Mouse (Mus musculus): ENCODE measurements around the gene 1700012P22Rik. TPM values are rescaled to one million over a fixed set of nuclear protein-coding genes. Genes with fewer than 3 reads are reported as not detected.

1700012P22Rik gene
- polyA plus RNA-seq (2014; fragmentation: Nextera tagmentation; extraction: Ambion mirVana) = 0.21 and 0.29 TPM in 2 replicates

DNA sequence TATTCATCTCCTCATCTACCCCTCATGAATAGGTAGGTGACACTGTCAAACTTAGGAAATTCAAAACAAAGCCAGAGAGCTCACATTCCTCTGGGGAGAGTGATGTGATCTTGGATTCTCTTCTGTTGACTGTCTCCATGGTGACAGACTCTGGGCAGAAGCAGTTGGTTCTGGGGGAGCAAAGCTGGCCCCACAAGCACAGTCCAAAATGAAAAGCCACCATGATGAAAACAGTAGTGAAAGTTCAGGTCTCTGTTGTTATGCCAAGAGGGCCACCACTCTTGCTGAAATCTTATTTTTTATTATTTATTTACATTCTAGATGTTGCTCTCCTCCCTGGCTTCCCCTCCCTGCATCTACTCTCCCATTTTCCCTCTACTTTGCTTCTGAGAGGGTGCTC is at the start of gene 1700012P22Rik:
Gene 1700012P22Rik (minus strand): TSS at position 101 of the 400 bp plus-strand sequence.
- Histone ChIP-seq H3K36me3 (ENCODE audit: control insufficient read depth, insufficient read depth, low read length) (no peaks in the 10 kb centered on the region), H3K9ac (ENCODE audit: low read depth, low read length) (no peak within 1 kb of the TSS), H3K27ac (ENCODE audit: low read depth, low read length) (no peak within 1 kb of the TSS), H3K4me1 (replicated peaks; ENCODE audit: control insufficient read depth, insufficient read depth, low read length) (no peaks in the 10 kb centered on the region), H3K4me2 (replicated peaks; ENCODE audit: low read depth, low read length) (no peak within 1 kb of the TSS), H3K9me3 (ENCODE audit: control insufficient read depth, low read length) (no peaks in the 10 kb centered on the region), H3K27me3 (ENCODE audit: control insufficient read depth, insufficient read depth, low read length) (no peaks in the 10 kb centered on the region), H3K4me3 (ENCODE audit: low read depth, low read length) (no peak within 1 kb of the TSS)
- DNase-seq (ENCODE audit: low spot score) (no peak), ATAC-seq (ENCODE audit: low FRiP score) (no peak)

DNA sequence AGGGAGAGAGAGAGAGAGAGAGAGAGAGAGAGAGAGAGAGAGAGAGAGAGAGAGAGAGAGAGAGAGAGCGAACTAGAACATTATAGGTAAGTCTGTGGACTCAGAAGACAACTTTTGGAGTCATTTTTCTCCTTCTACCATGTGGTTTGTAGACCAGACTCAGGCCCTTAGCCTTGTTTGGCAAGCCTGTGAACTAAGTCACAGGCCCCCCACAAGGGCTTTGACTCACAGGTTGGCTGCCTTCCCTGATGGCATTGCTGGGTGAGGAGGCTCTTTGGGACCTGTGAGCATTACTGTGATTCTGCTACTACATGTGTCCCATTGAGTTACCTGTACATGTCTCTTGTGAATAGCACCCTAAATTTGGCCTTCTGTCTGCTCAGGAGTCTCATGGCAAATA is 29.5 kb upstream of the 1700012P22Rik start:
- Histone ChIP-seq H3K27me3 (ENCODE audit: control insufficient read depth, insufficient read depth, low read length) (no peaks in the 10 kb centered on the region), H3K9ac (ENCODE audit: low read depth, low read length) (no peak overlapping the region), H3K4me3 (ENCODE audit: low read depth, low read length) (no peak overlapping the region), H3K9me3 (ENCODE audit: control insufficient read depth, low read length) (no peaks in the 10 kb centered on the region), H3K36me3 (ENCODE audit: control insufficient read depth, insufficient read depth, low read length) (no peaks in the 10 kb centered on the region), H3K4me2 (replicated peaks; ENCODE audit: low read depth, low read length) (no peak overlapping the region), H3K27ac (ENCODE audit: low read depth, low read length) (no peak overlapping the region), H3K4me1 (replicated peaks; ENCODE audit: control insufficient read depth, insufficient read depth, low read length) (no peaks in the 10 kb centered on the region)
- ATAC-seq (ENCODE audit: low FRiP score) (no peak), DNase-seq (ENCODE audit: low spot score) (no peak)
- WGBS = 79% methylated on average over 1 of the region's 1 CpGs

DNA sequence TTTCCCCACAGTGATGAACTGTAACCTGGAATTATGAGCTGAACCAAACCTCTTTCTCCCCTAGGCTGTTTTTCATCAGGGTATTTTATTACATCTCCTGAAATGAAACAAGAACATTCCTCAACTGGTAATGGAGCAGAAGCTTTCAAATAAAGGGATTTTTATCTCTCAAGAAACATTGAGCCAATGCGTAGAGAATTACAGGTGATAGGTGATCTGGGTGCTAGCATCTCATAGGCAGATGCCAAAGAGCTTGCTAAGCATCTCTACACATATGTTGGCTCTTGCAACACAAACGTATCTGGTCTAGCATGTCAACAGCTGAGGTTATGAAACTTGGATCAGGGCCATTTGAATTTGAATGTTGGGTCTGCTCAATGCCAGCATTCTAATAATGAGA is 26.6 kb upstream of the 1700012P22Rik start:
- H3K36me3 ChIP-seq (ENCODE audit: control insufficient read depth, insufficient read depth, low read length) = no peaks in the 10 kb centered on the region
- 0 out of 2 replicates have a peak, but pooled peaks cover 3% of the 10 kb centered on the region for H3K9me3 ChIP-seq (ENCODE audit: control insufficient read depth, low read length)
- no peak overlapping the region for H3K27ac ChIP-seq (ENCODE audit: low read depth, low read length)
- 81% methylated on average over 2 of the region's 2 CpGs for WGBS
- H3K4me3 ChIP-seq (ENCODE audit: low read depth, low read length) = no peak overlapping the region
- ATAC-seq (ENCODE audit: low FRiP score) (no peak), DNase-seq (ENCODE audit: low spot score) (no peak)
- no peak overlapping the region for H3K9ac ChIP-seq (ENCODE audit: low read depth, low read length)
- no peaks in the 10 kb centered on the region for H3K27me3 ChIP-seq (ENCODE audit: control insufficient read depth, insufficient read depth, low read length)
- no peaks in the 10 kb centered on the region for H3K4me1 ChIP-seq (replicated peaks; ENCODE audit: control insufficient read depth, insufficient read depth, low read length)
- H3K4me2 ChIP-seq (replicated peaks; ENCODE audit: low read depth, low read length) = no peak overlapping the region

DNA sequence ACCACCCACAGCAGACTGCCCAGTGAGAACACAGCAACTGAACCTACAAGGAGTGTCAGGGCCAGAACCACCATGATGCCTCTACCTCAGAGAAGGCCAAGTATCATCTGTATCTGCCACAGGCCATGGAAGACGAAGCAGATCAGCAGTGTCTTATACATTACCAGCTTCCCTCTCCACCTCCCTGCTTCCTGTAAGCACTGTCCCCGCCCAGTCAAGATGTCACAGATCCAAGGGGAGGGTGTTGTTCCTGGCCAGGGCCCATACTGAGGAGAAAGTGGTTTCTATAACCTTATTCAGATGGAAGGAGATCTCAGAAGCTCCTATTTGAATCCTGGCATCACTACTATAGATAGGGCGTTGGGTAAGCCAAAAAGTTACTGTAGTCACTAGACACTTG is 25.1 kb upstream of the 1700012P22Rik start, which contains the start of gene Aadacl3:
Gene Aadacl3 (minus strand): TSS at position 101 of the 400 bp plus-strand sequence.
- no peaks in the 10 kb centered on the region for H3K4me1 ChIP-seq (replicated peaks; ENCODE audit: control insufficient read depth, insufficient read depth, low read length)
- 0 out of 2 replicates have a peak, but pooled peaks cover 3% of the 10 kb centered on the region for H3K9me3 ChIP-seq (ENCODE audit: control insufficient read depth, low read length)
- H3K27ac ChIP-seq (ENCODE audit: low read depth, low read length) = no peak within 1 kb of the TSS
- no peak within 1 kb of the TSS for H3K4me3 ChIP-seq (ENCODE audit: low read depth, low read length)
- ATAC-seq (ENCODE audit: low FRiP score) (no peak), DNase-seq (ENCODE audit: low spot score) (no peak)
- no peaks in the 10 kb centered on the region for H3K36me3 ChIP-seq (ENCODE audit: control insufficient read depth, insufficient read depth, low read length)
- H3K4me2 ChIP-seq (replicated peaks; ENCODE audit: low read depth, low read length) = no peak within 1 kb of the TSS
- no peak within 1 kb of the TSS for H3K9ac ChIP-seq (ENCODE audit: low read depth, low read length)
- WGBS = 83% methylated on average over 3 of the region's 3 CpGs
- H3K27me3 ChIP-seq (ENCODE audit: control insufficient read depth, insufficient read depth, low read length) = no peaks in the 10 kb centered on the region

DNA sequence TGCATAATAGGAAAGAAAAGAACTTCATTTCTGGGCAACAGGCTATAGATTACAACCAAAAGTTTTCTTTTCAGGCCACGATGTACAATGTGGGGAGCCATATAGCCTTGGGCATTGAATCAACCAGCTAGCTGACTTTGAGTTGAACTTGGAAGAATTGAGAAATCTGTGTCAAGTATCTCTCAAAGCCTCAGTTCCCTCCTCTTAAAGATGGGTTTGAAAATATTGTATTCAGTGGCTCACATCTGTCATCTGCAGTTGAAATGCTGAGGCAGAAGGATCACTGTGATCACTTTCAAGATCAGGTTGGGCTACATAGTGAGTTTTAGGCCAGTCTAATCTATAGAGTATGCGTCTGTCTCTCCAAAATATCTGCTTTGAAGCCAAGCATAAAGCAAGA is 14.6 kb upstream of the 1700012P22Rik start, which contains the start of gene Gm9944:
Gene Gm9944 (minus strand): TSS at position 101 of the 400 bp plus-strand sequence.
- H3K9me3 ChIP-seq (ENCODE audit: control insufficient read depth, low read length) = no peaks in the 10 kb centered on the region
- DNase-seq (ENCODE audit: low spot score) (no peak), ATAC-seq (ENCODE audit: low FRiP score) (no peak)
- no peak within 1 kb of the TSS for H3K4me3 ChIP-seq (ENCODE audit: low read depth, low read length)
- no peak within 1 kb of the TSS for H3K4me2 ChIP-seq (replicated peaks; ENCODE audit: low read depth, low read length)
- H3K4me1 ChIP-seq (replicated peaks; ENCODE audit: control insufficient read depth, insufficient read depth, low read length) = no peaks in the 10 kb centered on the region
- no peaks in the 10 kb centered on the region for H3K27me3 ChIP-seq (ENCODE audit: control insufficient read depth, insufficient read depth, low read length)
- H3K36me3 ChIP-seq (ENCODE audit: control insufficient read depth, insufficient read depth, low read length) = no peaks in the 10 kb centered on the region
- 79% methylated on average over 2 of the region's 2 CpGs for WGBS
- H3K27ac ChIP-seq (ENCODE audit: low read depth, low read length) = no peak within 1 kb of the TSS
- H3K9ac ChIP-seq (ENCODE audit: low read depth, low read length) = no peak within 1 kb of the TSS

DNA sequence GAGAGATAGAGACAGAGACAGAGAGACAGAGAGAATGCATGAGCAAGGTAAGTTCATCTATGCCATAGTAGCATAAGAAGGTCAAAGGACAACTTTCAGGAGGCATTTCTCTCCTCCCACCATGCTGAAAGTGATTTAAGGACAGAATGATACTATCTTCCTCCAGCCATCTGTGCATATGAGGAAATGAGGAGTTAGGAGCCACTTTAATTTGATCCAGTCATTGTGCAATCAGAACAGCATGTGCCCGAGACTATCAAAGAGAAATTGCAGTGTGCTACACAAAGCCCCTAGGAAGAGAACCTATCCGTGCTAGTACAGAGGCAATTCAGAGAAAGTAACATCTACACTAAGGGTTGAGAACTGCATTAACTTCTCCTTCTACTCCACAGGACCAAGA is 10.0 kb upstream of the 1700012P22Rik start:
- Histone ChIP-seq H3K9me3 (ENCODE audit: control insufficient read depth, low read length) (no peaks in the 10 kb centered on the region), H3K36me3 (ENCODE audit: control insufficient read depth, insufficient read depth, low read length) (no peaks in the 10 kb centered on the region), H3K4me2 (replicated peaks; ENCODE audit: low read depth, low read length) (no peak overlapping the region), H3K4me3 (ENCODE audit: low read depth, low read length) (no peak overlapping the region), H3K27ac (ENCODE audit: low read depth, low read length) (no peak overlapping the region), H3K9ac (ENCODE audit: low read depth, low read length) (no peak overlapping the region), H3K27me3 (ENCODE audit: control insufficient read depth, insufficient read depth, low read length) (no peaks in the 10 kb centered on the region), H3K4me1 (replicated peaks; ENCODE audit: control insufficient read depth, insufficient read depth, low read length) (no peaks in the 10 kb centered on the region)
- ATAC-seq (ENCODE audit: low FRiP score) = no peak
- WGBS = 84% methylated on average over 2 of the region's 2 CpGs
- DNase-seq (ENCODE audit: low spot score) = no peak

DNA sequence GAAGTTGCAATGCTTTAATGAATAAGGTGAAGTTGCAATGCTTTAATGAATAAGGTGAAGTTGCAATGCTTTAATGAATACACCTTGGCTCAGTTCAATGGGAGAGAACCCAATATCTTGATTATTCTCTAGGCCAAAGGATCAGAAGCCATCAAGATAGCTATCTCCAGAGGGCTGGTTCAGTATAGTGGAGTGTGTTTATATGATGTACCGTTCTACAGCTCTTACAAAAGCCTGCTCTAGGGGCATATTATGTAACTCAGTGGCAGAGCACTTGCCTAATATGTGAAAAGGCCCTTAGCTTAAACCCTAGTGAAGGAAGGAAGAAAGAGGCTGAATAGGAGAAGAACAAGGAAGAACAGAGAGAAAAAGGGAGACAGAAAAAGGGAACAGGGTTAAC is 3.0 kb upstream of the 1700012P22Rik start:
- Histone ChIP-seq H3K9ac (ENCODE audit: low read depth, low read length) (no peak overlapping the region), H3K4me3 (ENCODE audit: low read depth, low read length) (no peak overlapping the region), H3K9me3 (ENCODE audit: control insufficient read depth, low read length) (no peaks in the 10 kb centered on the region), H3K27me3 (ENCODE audit: control insufficient read depth, insufficient read depth, low read length) (no peaks in the 10 kb centered on the region), H3K27ac (ENCODE audit: low read depth, low read length) (no peak overlapping the region), H3K36me3 (ENCODE audit: control insufficient read depth, insufficient read depth, low read length) (no peaks in the 10 kb centered on the region), H3K4me2 (replicated peaks; ENCODE audit: low read depth, low read length) (no peak overlapping the region), H3K4me1 (replicated peaks; ENCODE audit: control insufficient read depth, insufficient read depth, low read length) (no peaks in the 10 kb centered on the region)
- ATAC-seq (ENCODE audit: low FRiP score) = no peak
- 80% methylated on average over 1 of the region's 1 CpGs for WGBS
- no peak for DNase-seq (ENCODE audit: low spot score)

DNA sequence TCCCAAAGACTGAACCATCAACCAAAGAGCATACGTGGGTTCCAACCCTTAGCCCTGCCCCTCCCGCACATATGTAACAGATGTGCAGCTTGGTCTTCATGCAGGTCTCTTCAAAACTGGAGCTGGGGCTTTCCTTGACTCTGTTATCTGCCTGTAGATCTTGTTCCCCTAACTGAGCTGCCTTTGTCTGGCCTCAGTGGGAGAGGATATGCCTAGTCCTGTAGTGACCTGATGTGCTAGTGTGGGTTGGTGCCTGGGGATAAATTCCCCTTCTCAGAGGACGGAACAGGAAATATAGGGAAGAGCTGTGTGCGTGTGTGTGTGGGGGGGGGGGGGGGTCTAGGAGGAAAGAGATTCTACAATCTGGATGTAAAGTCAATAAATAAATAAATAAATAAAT is 2.5 kb upstream of the 1700012P22Rik start:
- ATAC-seq (ENCODE audit: low FRiP score) (no peak), DNase-seq (ENCODE audit: low spot score) (no peak)
- H3K36me3 ChIP-seq (ENCODE audit: control insufficient read depth, insufficient read depth, low read length) = no peaks in the 10 kb centered on the region
- H3K4me1 ChIP-seq (replicated peaks; ENCODE audit: control insufficient read depth, insufficient read depth, low read length) = no peaks in the 10 kb centered on the region
- H3K4me2 ChIP-seq (replicated peaks; ENCODE audit: low read depth, low read length) = no peak overlapping the region
- 82% methylated on average over 4 of the region's 4 CpGs for WGBS
- no peaks in the 10 kb centered on the region for H3K27me3 ChIP-seq (ENCODE audit: control insufficient read depth, insufficient read depth, low read length)
- no peaks in the 10 kb centered on the region for H3K9me3 ChIP-seq (ENCODE audit: control insufficient read depth, low read length)
- H3K4me3 ChIP-seq (ENCODE audit: low read depth, low read length) = no peak overlapping the region
- H3K9ac ChIP-seq (ENCODE audit: low read depth, low read length) = no peak overlapping the region
- no peak overlapping the region for H3K27ac ChIP-seq (ENCODE audit: low read depth, low read length)

DNA sequence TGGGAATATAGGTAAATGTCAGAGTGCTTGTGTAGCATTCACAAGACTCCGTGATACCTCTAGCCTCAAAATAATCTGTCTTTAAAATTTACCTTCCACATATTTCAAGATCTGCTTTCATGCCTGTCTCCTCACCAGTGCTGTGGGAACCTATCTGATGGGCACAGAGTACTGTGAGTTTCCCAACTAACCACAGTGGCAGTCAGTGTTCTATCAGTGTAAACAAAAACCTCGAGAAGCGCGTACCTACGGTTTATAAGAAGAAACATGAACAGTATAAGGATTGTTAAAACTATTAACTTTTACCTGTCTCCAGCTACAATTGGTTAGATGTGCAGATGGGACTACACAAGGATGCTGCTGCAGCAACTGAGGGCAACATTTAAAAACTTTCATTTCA is 5.4 kb downstream of the 1700012P22Rik start:
- H3K9me3 ChIP-seq (ENCODE audit: control insufficient read depth, low read length) = no peaks in the 10 kb centered on the region
- ATAC-seq (ENCODE audit: low FRiP score) = no peak
- no peaks in the 10 kb centered on the region for H3K27me3 ChIP-seq (ENCODE audit: control insufficient read depth, insufficient read depth, low read length)
- WGBS = 86% methylated on average over 5 of the region's 5 CpGs
- no peaks in the 10 kb centered on the region for H3K36me3 ChIP-seq (ENCODE audit: control insufficient read depth, insufficient read depth, low read length)
- no peak overlapping the region for H3K27ac ChIP-seq (ENCODE audit: low read depth, low read length)
- no peaks in the 10 kb centered on the region for H3K4me1 ChIP-seq (replicated peaks; ENCODE audit: control insufficient read depth, insufficient read depth, low read length)
- H3K9ac ChIP-seq (ENCODE audit: low read depth, low read length) = no peak overlapping the region
- no peak for DNase-seq (ENCODE audit: low spot score)
- no peak overlapping the region for H3K4me2 ChIP-seq (replicated peaks; ENCODE audit: low read depth, low read length)
- no peak overlapping the region for H3K4me3 ChIP-seq (ENCODE audit: low read depth, low read length)

Measured in hindbrain, embryonic 11.5 days (tissue).